Mouse (Mus musculus): ENCODE data around the gene Zfp518b.

Gene Zfp518b

GRCm38 (mm10) chr5:38684164-38684911 is at the start of gene Zfp518b:
TSS of gene Zfp518b (minus strand) at chr5:38684826.
- in situ Hi-C loops (cut with MboI; ENCODE audit: unreplicated experiment in 2 of 2), result no loop called here

GRCm38 (mm10) chr5:38708940-38709581 is 24.4 kb upstream of the Zfp518b start:
- in situ Hi-C loops (cut with MboI; ENCODE audit: unreplicated experiment in 2 of 2), result no loop called here

GRCm38 (mm10) chr5:38707364-38708075 is 22.9 kb upstream of the Zfp518b start:
- in situ Hi-C loops (cut with MboI; ENCODE audit: unreplicated experiment in 2 of 2), result no loop called here

- in situ Hi-C loops (cut with MboI; ENCODE audit: unreplicated experiment in 2 of 2), result no loop called here
Observed at GRCm38 (mm10) chr5:38702941-38703340, 18.3 kb upstream of the Zfp518b start.

GRCm38 (mm10) chr5:38702091-38702490 is 17.5 kb upstream of the Zfp518b start:
- in situ Hi-C loops (cut with MboI; ENCODE audit: unreplicated experiment in 2 of 2), result no loop called here

GRCm38 (mm10) chr5:38698466-38698865 is 13.8 kb upstream of the Zfp518b start:
- in situ Hi-C loops (cut with MboI; ENCODE audit: unreplicated experiment in 2 of 2), result no loop called here

GRCm38 (mm10) chr5:38698046-38698445 is 13.4 kb upstream of the Zfp518b start:
- in situ Hi-C loops (cut with MboI; ENCODE audit: unreplicated experiment in 2 of 2), result no loop called here

- in situ Hi-C loops (cut with MboI; ENCODE audit: unreplicated experiment in 2 of 2), result no loop called here
Observed at GRCm38 (mm10) chr5:38696616-38697375, 12.2 kb upstream of the Zfp518b start.

- in situ Hi-C loops (cut with MboI; ENCODE audit: unreplicated experiment in 2 of 2), result no loop called here
Observed at GRCm38 (mm10) chr5:38692859-38693258, 8.2 kb upstream of the Zfp518b start.

GRCm38 (mm10) chr5:38689186-38689585 is 4.6 kb upstream of the Zfp518b start:
- in situ Hi-C loops (cut with MboI; ENCODE audit: unreplicated experiment in 2 of 2), result no loop called here

- in situ Hi-C loops (cut with MboI; ENCODE audit: unreplicated experiment in 2 of 2), result no loop called here
Observed at GRCm38 (mm10) chr5:38687694-38688093, 3.1 kb upstream of the Zfp518b start.

- in situ Hi-C loops (cut with MboI; ENCODE audit: unreplicated experiment in 2 of 2), result no loop called here
Observed at GRCm38 (mm10) chr5:38658836-38659235, 25.8 kb downstream of the Zfp518b start.

GRCm38 (mm10) chr5:38656204-38656603 is 28.4 kb downstream of the Zfp518b start:
- in situ Hi-C loops (cut with MboI; ENCODE audit: unreplicated experiment in 2 of 2), result no loop called here

GRCm38 (mm10) chr5:38655421-38655928 is 29.2 kb downstream of the Zfp518b start:
- in situ Hi-C loops (cut with MboI; ENCODE audit: unreplicated experiment in 2 of 2), result no loop called here

- in situ Hi-C loops (cut with MboI; ENCODE audit: unreplicated experiment in 2 of 2), result no loop called here
Observed at GRCm38 (mm10) chr5:38654571-38654970, 30.1 kb downstream of the Zfp518b start.

- in situ Hi-C loops (cut with MboI; ENCODE audit: unreplicated experiment in 2 of 2), result no loop called here
Observed at GRCm38 (mm10) chr5:38653101-38653500, 31.5 kb downstream of the Zfp518b start.

GRCm38 (mm10) chr5:38651455-38651854 is 33.2 kb downstream of the Zfp518b start:
- in situ Hi-C loops (cut with MboI; ENCODE audit: unreplicated experiment in 2 of 2), result no loop called here

GRCm38 (mm10) chr5:38641526-38641925 is 43.1 kb downstream of the Zfp518b start:
- in situ Hi-C loops (cut with MboI; ENCODE audit: unreplicated experiment in 2 of 2), result no loop called here

GRCm38 (mm10) chr5:38636301-38636749 is 48.3 kb downstream of the Zfp518b start:
- in situ Hi-C loops (cut with MboI; ENCODE audit: unreplicated experiment in 2 of 2), result no loop called here

GRCm38 (mm10) chr5:38635696-38636095 is 48.9 kb downstream of the Zfp518b start:
- in situ Hi-C loops (cut with MboI; ENCODE audit: unreplicated experiment in 2 of 2), result no loop called here
